Mouse (Mus musculus): ENCODE data around the gene Kctd20. TPM values are rescaled to one million over a fixed set of nuclear protein-coding genes. Genes with fewer than 3 reads are reported as not detected.

Kctd20 gene
- polyA plus RNA-seq, 1 experiment from 2014 or later, result 106 TPM

DNA sequence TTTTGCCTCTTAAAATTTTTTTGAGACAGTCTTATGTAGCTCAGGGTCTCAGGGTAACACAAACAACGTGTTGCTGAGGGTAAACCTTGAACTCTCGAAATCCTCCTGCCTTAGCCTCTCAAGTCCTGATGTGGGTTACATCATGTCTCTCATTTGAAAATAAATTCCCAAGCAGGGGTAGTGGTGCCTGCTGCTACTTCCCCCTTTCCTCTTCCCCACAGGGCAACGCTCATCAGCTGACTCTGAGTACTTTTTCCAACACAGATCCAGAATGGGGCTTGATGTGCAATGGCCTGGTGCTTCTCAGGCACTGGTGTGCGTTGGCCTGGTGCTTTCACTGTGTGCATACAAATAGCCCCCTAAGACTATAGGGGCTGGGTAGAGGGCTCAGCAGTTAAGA, 57.4 kb downstream of the Kctd20 start:
- Histone ChIP-seq H3K27ac (replicated peaks; ENCODE audit: low read depth, low read length) (no peak overlapping the region), H3K27me3 (ENCODE audit: control insufficient read depth, insufficient read depth, low read length) (no peaks in the 10 kb centered on the region), H3K36me3 (ENCODE audit: control insufficient read depth, insufficient read depth, low read length) (no peaks in the 10 kb centered on the region), H3K9ac (ENCODE audit: low read length) (no peak overlapping the region), H3K4me3 (ENCODE audit: low read depth, low read length) (no peak overlapping the region), H3K9me3 (ENCODE audit: control insufficient read depth, low read length) (no peaks in the 10 kb centered on the region), H3K4me2 (ENCODE audit: low read depth, severe bottlenecking) (no peak overlapping the region), H3K4me1 (ENCODE audit: control insufficient read depth, insufficient read depth, low read length) (peaks cover 3% of the 10 kb centered on the region; the same call in 1 of the 2 replicates)
- DNase-seq (ENCODE audit: low spot score) (no peak), ATAC-seq (ENCODE audit: insufficient number of reproducible peaks, low FRiP score, low TSS enrichment, low read depth) (no peak)
- WGBS, result 88% methylated on average over 4 of the region's 4 CpGs

DNA sequence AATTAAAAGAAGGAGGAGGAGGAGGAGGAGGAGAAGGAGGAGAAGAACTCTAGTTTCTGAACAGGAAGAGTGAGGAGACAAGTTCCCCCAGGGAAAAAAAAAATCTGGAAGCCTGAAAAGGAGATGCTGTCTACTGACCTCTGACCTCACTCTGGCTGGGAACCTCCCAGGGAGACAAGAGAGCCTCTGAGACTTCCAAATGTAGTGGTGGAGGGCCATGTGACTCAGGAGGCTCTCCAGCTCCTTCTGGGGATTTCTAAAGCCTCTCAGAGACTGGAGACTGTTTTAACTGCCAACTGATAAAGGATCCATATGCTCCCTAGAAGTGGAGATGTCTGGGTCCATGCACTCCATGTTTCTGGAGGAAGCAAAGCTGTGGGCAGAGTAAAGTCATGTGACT, 62.5 kb downstream of the Kctd20 start:
- H3K4me2 ChIP-seq (ENCODE audit: low read depth, severe bottlenecking), result no peak overlapping the region
- no peak overlapping the region for H3K9ac ChIP-seq (ENCODE audit: low read length)
- H3K4me1 ChIP-seq (ENCODE audit: control insufficient read depth, insufficient read depth, low read length), result no peaks in the 10 kb centered on the region
- H3K4me3 ChIP-seq (ENCODE audit: low read depth, low read length), result no peak overlapping the region
- H3K36me3 ChIP-seq (ENCODE audit: control insufficient read depth, insufficient read depth, low read length), result no peaks in the 10 kb centered on the region
- no peak overlapping the region for H3K27ac ChIP-seq (replicated peaks; ENCODE audit: low read depth, low read length)
- DNase-seq (ENCODE audit: low spot score) (no peak), ATAC-seq (ENCODE audit: insufficient number of reproducible peaks, low FRiP score, low TSS enrichment, low read depth) (no peak)
- no peaks in the 10 kb centered on the region for H3K9me3 ChIP-seq (ENCODE audit: control insufficient read depth, low read length)
- no peaks in the 10 kb centered on the region for H3K27me3 ChIP-seq (ENCODE audit: control insufficient read depth, insufficient read depth, low read length)

DNA sequence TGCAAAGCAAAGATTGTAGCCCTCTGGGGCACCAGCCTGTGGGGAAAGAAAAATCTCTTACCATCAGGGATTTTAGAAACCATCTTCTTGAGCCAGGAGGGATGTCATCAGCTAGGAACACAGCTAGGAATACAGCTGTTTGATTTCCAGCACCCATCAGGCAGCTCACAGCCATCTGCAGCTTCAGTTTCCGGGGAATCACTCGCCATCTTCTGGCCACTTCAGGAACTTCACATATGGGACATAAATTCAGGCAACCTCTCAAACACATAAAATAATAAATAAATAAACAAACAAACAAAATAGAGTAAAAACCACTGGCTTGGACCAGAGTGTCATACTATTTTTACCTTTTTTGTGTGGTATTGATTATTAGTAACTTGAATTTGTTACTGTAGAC, 63.9 kb downstream of the Kctd20 start:
- Histone ChIP-seq H3K9me3 (ENCODE audit: control insufficient read depth, low read length) (no peaks in the 10 kb centered on the region), H3K27ac (replicated peaks; ENCODE audit: low read depth, low read length) (no peak overlapping the region), H3K4me3 (ENCODE audit: low read depth, low read length) (no peak overlapping the region), H3K36me3 (ENCODE audit: control insufficient read depth, insufficient read depth, low read length) (no peaks in the 10 kb centered on the region), H3K27me3 (ENCODE audit: control insufficient read depth, insufficient read depth, low read length) (no peaks in the 10 kb centered on the region), H3K9ac (ENCODE audit: low read length) (no peak overlapping the region), H3K4me1 (ENCODE audit: control insufficient read depth, insufficient read depth, low read length) (no peaks in the 10 kb centered on the region), H3K4me2 (ENCODE audit: low read depth, severe bottlenecking) (no peak overlapping the region)
- ATAC-seq (ENCODE audit: insufficient number of reproducible peaks, low FRiP score, low TSS enrichment, low read depth) (no peak), DNase-seq (ENCODE audit: low spot score) (peak; percentile 75)
- 20% methylated on average over 2 of the region's 2 CpGs for WGBS

DNA sequence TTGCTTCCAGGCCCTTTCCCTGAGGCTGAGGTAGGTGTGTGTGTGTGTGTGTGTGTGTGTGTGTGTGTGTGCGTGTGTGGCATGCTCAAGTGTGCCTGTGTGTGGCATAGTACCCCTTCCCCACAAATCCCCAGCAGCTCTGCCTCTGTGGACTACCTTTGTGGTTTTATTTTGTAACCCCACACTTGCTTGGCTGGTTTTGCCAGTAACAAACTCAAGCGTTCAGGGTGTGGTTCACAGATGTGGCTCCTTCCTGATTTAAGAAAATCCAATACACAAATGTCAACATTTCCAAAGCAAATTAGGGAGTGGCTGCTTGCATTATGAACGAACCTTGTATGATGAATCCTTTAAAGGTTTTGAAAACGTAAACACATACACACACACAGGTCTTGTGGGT, 65.0 kb downstream of the Kctd20 start:
- Histone ChIP-seq H3K27me3 (ENCODE audit: control insufficient read depth, insufficient read depth, low read length) (no peaks in the 10 kb centered on the region), H3K27ac (replicated peaks; ENCODE audit: low read depth, low read length) (no peak overlapping the region), H3K4me1 (ENCODE audit: control insufficient read depth, insufficient read depth, low read length) (no peaks in the 10 kb centered on the region), H3K9ac (ENCODE audit: low read length) (no peak overlapping the region), H3K4me3 (ENCODE audit: low read depth, low read length) (no peak overlapping the region), H3K36me3 (ENCODE audit: control insufficient read depth, insufficient read depth, low read length) (no peaks in the 10 kb centered on the region), H3K4me2 (ENCODE audit: low read depth, severe bottlenecking) (no peak overlapping the region), H3K9me3 (ENCODE audit: control insufficient read depth, low read length) (no peaks in the 10 kb centered on the region)
- WGBS, result 87% methylated on average over 4 of the region's 4 CpGs
- ATAC-seq (ENCODE audit: insufficient number of reproducible peaks, low FRiP score, low TSS enrichment, low read depth) (no peak), DNase-seq (ENCODE audit: low spot score) (no peak)

DNA sequence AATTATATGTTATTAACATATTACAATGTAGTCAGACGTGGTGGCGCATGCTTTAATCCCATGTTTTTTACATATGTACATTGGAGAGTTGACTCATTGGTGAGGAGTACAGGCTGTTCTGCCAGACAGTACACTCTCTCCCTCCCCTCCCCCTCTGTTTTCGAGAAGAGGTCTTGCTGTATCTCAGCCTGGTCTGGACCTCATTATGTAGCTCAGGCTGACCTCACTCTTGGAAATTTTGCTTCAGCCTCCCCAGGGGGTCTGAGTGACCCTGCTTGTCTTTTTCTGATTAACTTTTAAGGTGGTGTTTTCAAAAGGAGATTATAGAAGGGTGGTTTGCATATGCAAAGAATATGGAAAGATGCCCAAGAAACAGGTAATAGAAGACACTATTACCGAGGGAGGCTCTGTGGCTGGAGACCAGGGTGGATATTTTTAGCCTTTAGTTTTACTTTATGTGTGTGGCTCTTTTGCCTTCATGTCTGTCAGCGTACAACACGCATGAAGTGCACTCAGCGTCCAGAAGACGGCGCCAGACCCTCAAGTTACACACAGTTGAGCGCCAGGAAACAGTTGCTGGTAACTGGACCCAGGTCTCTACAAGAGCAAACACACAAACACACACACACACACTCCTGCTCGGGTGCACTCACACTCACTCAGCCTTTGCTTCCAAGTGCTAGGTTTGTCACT, 66.7 kb downstream of the Kctd20 start:
- Histone ChIP-seq H3K4me3 (ENCODE audit: low read depth, low read length) (no peak overlapping the region), H3K36me3 (ENCODE audit: control insufficient read depth, insufficient read depth, low read length) (no peaks in the 10 kb centered on the region), H3K4me2 (ENCODE audit: low read depth, severe bottlenecking) (no peak overlapping the region), H3K27me3 (ENCODE audit: control insufficient read depth, insufficient read depth, low read length) (no peaks in the 10 kb centered on the region), H3K27ac (replicated peaks; ENCODE audit: low read depth, low read length) (no peak overlapping the region), H3K9me3 (ENCODE audit: control insufficient read depth, low read length) (no peaks in the 10 kb centered on the region), H3K9ac (ENCODE audit: low read length) (no peak overlapping the region), H3K4me1 (ENCODE audit: control insufficient read depth, insufficient read depth, low read length) (no peaks in the 10 kb centered on the region)
- DNase-seq (ENCODE audit: low spot score), result peak; percentile 71
- no peak for ATAC-seq (ENCODE audit: insufficient number of reproducible peaks, low FRiP score, low TSS enrichment, low read depth)
- 45% methylated on average over 11 of the region's 11 CpGs for WGBS

Other genes starting within 250 kb of the Kctd20 start
- gene AC170998.1, start 225.9 kb upstream of the Kctd20 start, polyA plus RNA-seq (2014; fragmentation: Nextera tagmentation; extraction: Ambion mirVana), result 2.1 and 2.8 TPM in 2 replicates
- 4.9 and 5.0 TPM in 2 replicates for gene Mapk13, start 182.7 kb upstream of the Kctd20 start, polyA plus RNA-seq (2014; fragmentation: Nextera tagmentation; extraction: Ambion mirVana)
- 9.6 and 12.4 TPM in 2 replicates for gene Brpf3, start 150.9 kb upstream of the Kctd20 start, polyA plus RNA-seq (2014; fragmentation: Nextera tagmentation; extraction: Ambion mirVana)
- not detected in 2 replicates for gene Pnpla1, start 93.5 kb upstream of the Kctd20 start, polyA plus RNA-seq (2014; fragmentation: Nextera tagmentation; extraction: Ambion mirVana)
- gene 4930539E08Rik, start 36.6 kb upstream of the Kctd20 start, polyA plus RNA-seq (2014; fragmentation: Nextera tagmentation; extraction: Ambion mirVana), result 0.07 and 0.29 TPM in 2 replicates
- not detected in 2 replicates for gene Pxt1, start 8.1 kb upstream of the Kctd20 start, polyA plus RNA-seq (2014; fragmentation: Nextera tagmentation; extraction: Ambion mirVana)
- 125 and 127 TPM in 2 replicates for gene Stk38, start 56.0 kb downstream of the Kctd20 start, polyA plus RNA-seq (2014; fragmentation: Nextera tagmentation; extraction: Ambion mirVana)
- gene Srsf3, start 80.7 kb downstream of the Kctd20 start, polyA plus RNA-seq (2014; fragmentation: Nextera tagmentation; extraction: Ambion mirVana), result 872 and 879 TPM in 2 replicates
- gene Cdkn1a, start 139.0 kb downstream of the Kctd20 start, polyA plus RNA-seq (2014; fragmentation: Nextera tagmentation; extraction: Ambion mirVana), result 40.7 and 41.5 TPM in 2 replicates
- gene Rab44, start 162.2 kb downstream of the Kctd20 start, polyA plus RNA-seq (2014; fragmentation: Nextera tagmentation; extraction: Ambion mirVana), result 0.16 TPM in 1 of 2 replicates, not detected in the other